Mouse (Mus musculus): Measurements from ENCODE around the gene Ehf.

DNA sequence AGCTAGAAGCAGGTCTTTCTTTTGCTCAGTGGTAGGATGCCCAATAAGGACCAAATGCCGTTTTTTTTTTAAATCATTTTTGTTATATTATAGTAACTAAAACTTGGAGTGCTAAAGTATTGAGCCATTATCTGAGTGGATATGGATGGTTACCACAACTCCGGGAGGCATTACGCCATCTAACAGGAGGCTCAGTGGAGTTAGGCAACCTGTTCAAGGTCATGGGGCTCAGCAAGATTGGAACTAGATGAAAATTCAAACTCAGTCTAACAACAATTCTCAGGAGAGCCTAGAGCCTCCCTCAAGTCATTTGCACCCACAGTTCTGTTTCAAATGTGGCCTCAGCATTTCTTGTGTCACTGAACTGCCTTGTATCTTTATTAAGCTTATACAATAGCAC, 12.9 kb downstream of the Ehf start:
- TF ChIP-seq CTCF (IDR thresholded peaks at IDR 0.05; ENCODE audit: extremely low read depth, insufficient read depth, low read length) (no peak), POLR2A (IDR thresholded peaks at IDR 0.05; ENCODE audit: extremely low read depth, insufficient read depth, low read length) (no peak)

All from cortical plate, adult 2 months (tissue).